Mouse (Mus musculus) regulatory T cell (primary cell): ENCODE data around the gene Samd1.

Experiments
- in situ Hi-C: fragments of 300-600 bp; cut with MboI, MseI; formaldehyde crosslinking; loops from one replicate; pipeline ENCODE4 v1.15.1; 2025; ENCODE audit warnings: high pct_unique_total_duplicates

The Samd1 gene

GRCm38 (mm10) chr8:84011705-84012498, 14.4 kb downstream of the Samd1 start, which contains the start of gene 2210011C24Rik:
Gene 2210011C24Rik (minus strand): TSS chr8:84012171.
- in situ Hi-C loops = no loop called here

- in situ Hi-C loops = no loop called here
These were observed 15.2 kb downstream of the Samd1 start for GRCm38 (mm10) chr8:84012499-84013165.

GRCm38 (mm10) chr8:84015833-84016232, 18.4 kb downstream of the Samd1 start:
- in situ Hi-C loops = no loop called here

GRCm38 (mm10) chr8:84019738-84020137, 22.3 kb downstream of the Samd1 start:
- in situ Hi-C loops = loop anchor here (10.0 kb wide), 1 partner anchor 345 kb away; no protein-coding TSS in a partner anchor

- in situ Hi-C loops = loop anchor here (10.0 kb wide), 1 partner anchor 344 kb away; no protein-coding TSS in a partner anchor
These were observed 23.6 kb downstream of the Samd1 start, which contains the start of gene Palm3 for GRCm38 (mm10) chr8:84021096-84021495. Gene Palm3 (plus strand): TSS chr8:84021471.

GRCm38 (mm10) chr8:84021569-84021968, 24.1 kb downstream of the Samd1 start:
- in situ Hi-C loops = loop anchor here (10.0 kb wide), 1 partner anchor 343 kb away; no protein-coding TSS in a partner anchor

GRCm38 (mm10) chr8:84023085-84023484, 25.6 kb downstream of the Samd1 start:
- in situ Hi-C loops = loop anchor here (10.0 kb wide), 1 partner anchor 342 kb away; no protein-coding TSS in a partner anchor

- in situ Hi-C loops = loop anchor here (10.0 kb wide), 1 partner anchor 341 kb away; no protein-coding TSS in a partner anchor
These were observed 26.2 kb downstream of the Samd1 start for GRCm38 (mm10) chr8:84023631-84024030.

- in situ Hi-C loops = loop anchor here (10.0 kb wide), 1 partner anchor 341 kb away; no protein-coding TSS in a partner anchor
These were observed 26.7 kb downstream of the Samd1 start for GRCm38 (mm10) chr8:84024171-84024570.

- in situ Hi-C loops = loop anchor here (10.0 kb wide), 1 partner anchor 339 kb away; no protein-coding TSS in a partner anchor
These were observed 28.4 kb downstream of the Samd1 start for GRCm38 (mm10) chr8:84025863-84026262.

- in situ Hi-C loops = loop anchor here (10.0 kb wide), 1 partner anchor 337 kb away; no protein-coding TSS in a partner anchor
These were observed 30.0 kb downstream of the Samd1 start for GRCm38 (mm10) chr8:84027449-84027848.

- in situ Hi-C loops = loop anchor here (10.0 kb wide), 1 partner anchor 336 kb away; no protein-coding TSS in a partner anchor
These were observed 31.8 kb downstream of the Samd1 start for GRCm38 (mm10) chr8:84029272-84029671.

GRCm38 (mm10) chr8:84032777-84033176, 35.3 kb downstream of the Samd1 start:
- in situ Hi-C loops = no loop called here

GRCm38 (mm10) chr8:84038015-84038414, 40.5 kb downstream of the Samd1 start:
- in situ Hi-C loops = no loop called here

GRCm38 (mm10) chr8:84039050-84039449, 41.6 kb downstream of the Samd1 start:
- in situ Hi-C loops = no loop called here

GRCm38 (mm10) chr8:84042066-84042947, 44.8 kb downstream of the Samd1 start, which contains the start of gene Il27ra:
Gene Il27ra (minus strand): TSS chr8:84042589.
- in situ Hi-C loops = loop anchor here (5.0 kb wide), 1 partner anchor 50 kb away; no protein-coding TSS in a partner anchor

- in situ Hi-C loops = loop anchor here (5.0 kb wide), 1 partner anchor 49 kb away; no protein-coding TSS in a partner anchor
These were observed 45.5 kb downstream of the Samd1 start for GRCm38 (mm10) chr8:84042948-84043342.

- in situ Hi-C loops = loop anchor here (5.0 kb wide), 1 partner anchor 48 kb away; no protein-coding TSS in a partner anchor
These were observed 46.6 kb downstream of the Samd1 start for GRCm38 (mm10) chr8:84044103-84044502.

GRCm38 (mm10) chr8:84044900-84045299, 47.4 kb downstream of the Samd1 start, which contains the start of gene Rln3:
Gene Rln3 (minus strand): TSS chr8:84045000.
- in situ Hi-C loops = loop anchor here (5.0 kb wide), 1 partner anchor 47 kb away; no protein-coding TSS in a partner anchor

GRCm38 (mm10) chr8:84046505-84046904, 49.0 kb downstream of the Samd1 start:
- in situ Hi-C loops = no loop called here

GRCm38 (mm10) chr8:84048171-84048570, 50.7 kb downstream of the Samd1 start:
- in situ Hi-C loops = no loop called here
